Mouse (Mus musculus) neural tube, embryonic 14.5 days (tissue): ENCODE data around the gene Vezt. TPM values are rescaled to one million over a fixed set of nuclear protein-coding genes. Genes with fewer than 3 reads are reported as not detected.

Source experiments
- ATAC-seq: fragments of 200-750 bp; cut with Nextera tagmentation; 2 replicates; pipeline ENCODE4 v1.8.0; 2017; ENCODE audit warnings: low read depth, mild to moderate bottlenecking, moderate TSS enrichment, moderate library complexity
- H3K27ac ChIP-seq: fragments of 300-500 bp; sonication (generic); 2 replicates; pipeline ENCODE4 v1.5.1; 2014; ENCODE audit warnings: low read depth, mild to moderate bottlenecking, control low read depth, low read length, moderate library complexity, mixed read lengths
- H3K27me3 ChIP-seq: fragments of 300-500 bp; sonication (generic); 2 replicates; pipeline ENCODE4 v1.6.1; 2014; ENCODE audit warnings: low read length; ENCODE audit not compliant: control insufficient read depth, insufficient read depth
- H3K36me3 ChIP-seq: fragments of 300-500 bp; sonication (generic); 2 replicates; pipeline ENCODE4 v1.6.1; 2014; ENCODE audit warnings: low read length, mixed read lengths; ENCODE audit not compliant: control insufficient read depth, insufficient read depth
- H3K4me1 ChIP-seq: fragments of 300-500 bp; sonication (generic); 2 replicates; pipeline ENCODE4 v1.6.1; 2014; ENCODE audit warnings: low read length; ENCODE audit not compliant: control insufficient read depth, insufficient read depth
- H3K4me2 ChIP-seq: fragments of 300-500 bp; sonication (generic); 2 replicates; pipeline ENCODE4 v1.6.1; 2014; ENCODE audit warnings: mild to moderate bottlenecking, low read depth, low read length, control low read depth
- H3K4me3 ChIP-seq: fragments of 300-500 bp; sonication (generic); 2 replicates; pipeline ENCODE4 v1.5.1; 2014; ENCODE audit warnings: low read depth, low read length, control low read depth, mixed read lengths
- H3K9ac ChIP-seq: fragments of 300-500 bp; sonication (generic); replicated peaks from 2 replicates; pipeline ENCODE4 v1.6.1; 2014; ENCODE audit warnings: low read depth, mild to moderate bottlenecking, control low read depth, low read length, mixed read lengths
- H3K9me3 ChIP-seq: fragments of 300-500 bp; sonication (generic); 2 replicates; pipeline ENCODE4 v1.6.1; 2016; ENCODE audit warnings: low read length; ENCODE audit not compliant: control insufficient read depth
- WGBS: fragments of 180-500 bp; shearing (Covaris S2); extraction: QIAGEN DNeasy Blood & Tissue Kit; methylation state at CpG from one replicate; pipeline ENCODE4 v1.1.7; 2014; 5-methylcytosine and 5-hydroxymethylcytosine counted together
- polyA plus RNA-seq: library from polyadenylated mRNA; unstranded; fragments of >200 nt; fragmentation: Nextera tagmentation; extraction: Ambion mirVana; gene quantifications from 2 replicates; pipeline ENCODE4 v1.2.1, GENCODE M21; 2014

Gene Vezt
- polyA plus RNA-seq, 1 experiment from 2014 or later, result 60.5 TPM

DNA sequence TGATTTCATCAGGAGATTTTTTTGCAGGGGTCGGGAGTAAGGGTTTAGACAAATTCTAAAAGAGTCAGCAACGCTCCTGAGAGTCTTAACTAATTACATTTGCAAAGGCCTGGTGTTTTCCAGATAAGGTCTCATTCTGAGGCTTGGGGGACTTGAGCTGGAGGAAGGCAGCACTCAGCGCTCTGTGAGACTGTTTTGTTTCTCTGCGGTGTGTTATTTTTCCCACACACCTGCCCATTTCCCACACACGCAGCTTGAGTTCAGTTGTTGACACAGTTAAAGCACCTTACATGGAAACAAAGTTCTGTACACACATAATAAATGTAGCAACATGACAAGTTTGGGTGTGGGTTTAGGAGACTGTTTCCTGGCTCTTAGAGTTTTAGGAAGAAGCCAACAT is 103.6 kb downstream of the Vezt start:
- WGBS, result 86% methylated on average over 5 of the region's 5 CpGs
- H3K4me1 ChIP-seq, result no peaks in the 10 kb centered on the region
- H3K27me3 ChIP-seq, result no peaks in the 10 kb centered on the region
- H3K4me2 ChIP-seq, result no peak overlapping the region
- no peaks in the 10 kb centered on the region; the same call in 1 of the 2 replicates for H3K9me3 ChIP-seq
- H3K9ac ChIP-seq, result no peak overlapping the region
- H3K4me3 ChIP-seq, result no peak overlapping the region
- H3K36me3 ChIP-seq, result no peaks in the 10 kb centered on the region
- no peak overlapping the region for H3K27ac ChIP-seq
- no peak for ATAC-seq

DNA sequence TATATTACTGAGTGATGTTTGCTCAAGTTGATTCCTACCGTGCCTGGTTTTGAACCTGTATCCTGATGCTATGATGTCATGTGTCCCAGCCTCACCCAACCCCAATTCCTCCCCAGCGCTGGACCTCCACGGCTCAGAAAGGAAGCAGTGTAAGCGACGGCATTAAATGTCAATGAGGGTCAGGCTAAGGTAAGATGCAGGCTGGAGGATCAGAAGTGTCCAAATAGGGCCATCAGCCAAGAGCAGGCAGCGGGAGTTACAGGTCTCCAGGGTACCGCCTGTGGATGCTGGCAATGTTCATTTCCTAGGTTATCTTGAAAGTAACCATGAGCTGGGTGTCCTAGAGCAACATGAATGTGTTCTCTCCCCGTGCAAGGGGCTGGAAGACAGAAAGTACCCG is 104.2 kb downstream of the Vezt start:
- Histone ChIP-seq H3K4me2 (no peak overlapping the region), H3K27ac (no peak overlapping the region), H3K4me1 (no peaks in the 10 kb centered on the region), H3K36me3 (no peaks in the 10 kb centered on the region), H3K4me3 (no peak overlapping the region), H3K27me3 (no peaks in the 10 kb centered on the region), H3K9me3 (no peaks in the 10 kb centered on the region; the same call in 1 of the 2 replicates), H3K9ac (no peak overlapping the region)
- WGBS, result 83% methylated on average over 9 of the region's 9 CpGs
- ATAC-seq, result no peak

- no peak for ATAC-seq
- Histone ChIP-seq H3K27me3 (no peaks in the 10 kb centered on the region), H3K4me1 (no peaks in the 10 kb centered on the region), H3K27ac (no peak overlapping the region), H3K4me3 (no peak overlapping the region), H3K9ac (no peak overlapping the region), H3K9me3 (no peaks in the 10 kb centered on the region; the same call in 1 of the 2 replicates), H3K36me3 (no peaks in the 10 kb centered on the region), H3K4me2 (no peak overlapping the region)
- WGBS, result 87% methylated on average over 4 of the region's 4 CpGs
Measured at GRCm38 (mm10) chr10:93930236-93930824, 105.3 kb downstream of the Vezt start.

GRCm38 (mm10) chr10:93924666-93925065 is 111.0 kb downstream of the Vezt start:
- Histone ChIP-seq H3K4me3 (no peak overlapping the region), H3K9ac (no peak overlapping the region), H3K4me2 (no peak overlapping the region), H3K27ac (no peak overlapping the region), H3K9me3 (no peaks in the 10 kb centered on the region; the same call in 1 of the 2 replicates), H3K36me3 (no peaks in the 10 kb centered on the region), H3K27me3 (no peaks in the 10 kb centered on the region), H3K4me1 (no peaks in the 10 kb centered on the region)
- WGBS, result 79% methylated on average over 5 of the region's 5 CpGs
- ATAC-seq, result no peak

DNA sequence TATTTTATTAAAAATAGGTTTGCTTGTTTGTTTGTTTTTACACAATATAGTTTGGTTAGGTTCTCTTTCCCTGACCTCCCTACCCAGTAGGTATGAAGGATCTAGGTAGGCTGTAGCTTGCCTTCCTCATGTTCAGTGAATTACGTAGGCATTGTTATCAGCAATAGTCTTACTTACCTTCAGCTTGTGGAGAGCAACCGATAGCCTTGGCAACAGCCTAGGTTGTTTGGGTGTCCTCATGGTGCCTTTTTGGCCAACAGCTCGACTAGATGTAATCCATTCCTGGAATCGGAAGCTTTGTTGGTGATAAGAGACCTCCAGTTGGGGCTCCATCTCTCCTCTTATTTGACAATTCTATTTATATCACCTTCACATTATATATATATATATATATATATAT is 114.5 kb downstream of the Vezt start:
- Histone ChIP-seq H3K36me3 (no peaks in the 10 kb centered on the region), H3K9ac (no peak overlapping the region), H3K4me1 (no peaks in the 10 kb centered on the region), H3K27ac (no peak overlapping the region), H3K27me3 (no peaks in the 10 kb centered on the region), H3K4me3 (no peak overlapping the region), H3K4me2 (no peak overlapping the region), H3K9me3 (no peaks in the 10 kb centered on the region)
- WGBS, result 96% methylated on average over 4 of the region's 4 CpGs
- no peak for ATAC-seq

DNA sequence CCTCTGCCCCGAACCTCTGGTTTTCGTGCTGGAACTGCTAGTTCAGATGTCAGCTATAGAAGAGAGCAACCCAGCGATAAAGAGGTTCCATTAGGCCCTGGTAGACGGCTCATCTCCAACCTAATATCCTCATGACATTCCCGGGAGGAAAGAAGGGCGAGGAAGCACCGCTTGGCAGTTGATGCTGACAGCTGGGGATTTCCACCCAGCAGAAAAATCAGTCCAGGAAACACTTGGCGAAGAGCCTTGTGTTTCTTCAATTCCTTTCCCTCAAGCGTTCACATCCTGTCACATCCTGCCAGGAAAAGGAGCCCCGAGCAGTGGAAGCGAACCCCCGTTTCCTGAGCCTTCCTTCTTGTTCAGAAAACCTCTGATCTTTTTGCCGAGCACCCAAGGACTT is 116.4 kb downstream of the Vezt start:
- H3K27me3 ChIP-seq, result no peaks in the 10 kb centered on the region
- no peak overlapping the region for H3K9ac ChIP-seq
- no peak for ATAC-seq
- no peak overlapping the region for H3K27ac ChIP-seq
- H3K4me3 ChIP-seq, result no peak overlapping the region
- WGBS, result 69% methylated on average over 13 of the region's 13 CpGs
- H3K36me3 ChIP-seq, result no peaks in the 10 kb centered on the region
- no peaks in the 10 kb centered on the region for H3K4me1 ChIP-seq
- no peaks in the 10 kb centered on the region for H3K9me3 ChIP-seq
- H3K4me2 ChIP-seq, result no peak overlapping the region

- Histone ChIP-seq H3K27me3 (no peaks in the 10 kb centered on the region), H3K27ac (no peak overlapping the region), H3K4me3 (no peak overlapping the region), H3K36me3 (no peaks in the 10 kb centered on the region), H3K9me3 (no peaks in the 10 kb centered on the region), H3K9ac (no peak overlapping the region), H3K4me2 (no peak overlapping the region), H3K4me1 (no peaks in the 10 kb centered on the region)
- ATAC-seq, result no peak
- 58% methylated on average over 6 of the region's 6 CpGs for WGBS
Measured at GRCm38 (mm10) chr10:93918701-93919100, 116.9 kb downstream of the Vezt start.

DNA sequence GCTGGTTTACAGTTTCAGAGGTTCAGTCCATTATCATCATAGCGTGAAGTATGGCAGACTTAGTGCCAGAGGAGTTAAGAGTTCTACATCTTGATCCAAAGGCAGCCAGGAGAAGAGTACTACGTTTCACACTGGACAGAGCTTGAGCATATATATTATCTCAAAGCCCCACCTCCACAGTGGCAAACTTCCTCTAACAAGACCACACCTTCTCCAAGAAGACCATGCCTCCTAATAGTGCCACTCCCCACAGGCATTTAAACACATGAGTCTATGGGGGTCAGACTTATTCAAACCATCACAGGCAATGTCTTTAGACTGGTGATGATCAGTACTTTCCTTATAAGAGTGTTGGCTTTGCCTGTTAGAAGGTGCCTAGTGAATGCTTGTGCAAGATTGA is 117.5 kb downstream of the Vezt start:
- Histone ChIP-seq H3K27me3 (no peaks in the 10 kb centered on the region), H3K9me3 (no peaks in the 10 kb centered on the region), H3K9ac (no peak overlapping the region), H3K4me1 (no peaks in the 10 kb centered on the region), H3K4me2 (no peak overlapping the region), H3K27ac (no peak overlapping the region), H3K36me3 (no peaks in the 10 kb centered on the region), H3K4me3 (no peak overlapping the region)
- 80% methylated on average over 2 of the region's 2 CpGs for WGBS
- ATAC-seq, result no peak

DNA sequence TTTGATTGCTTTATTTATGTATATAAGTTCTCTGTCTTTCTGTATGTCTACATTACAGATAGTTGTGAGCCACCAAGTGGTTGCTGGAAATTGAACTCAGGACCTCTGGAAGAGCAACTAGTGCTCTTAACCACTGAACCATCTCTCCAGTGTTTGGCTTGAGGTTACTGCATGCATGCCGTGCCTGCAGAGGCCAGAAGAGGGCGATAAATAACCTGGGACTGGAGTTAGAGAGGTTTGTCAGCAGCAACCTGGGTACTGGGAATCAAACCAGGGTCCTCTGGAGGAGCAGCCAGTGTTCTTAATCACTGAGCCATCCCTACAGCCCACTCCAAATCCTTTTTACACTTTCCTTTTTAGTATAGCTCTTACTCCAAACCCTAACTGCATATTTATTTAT is 118.8 kb downstream of the Vezt start:
- no peak overlapping the region for H3K27ac ChIP-seq
- 91% methylated on average over 2 of the region's 2 CpGs for WGBS
- no peaks in the 10 kb centered on the region for H3K36me3 ChIP-seq
- no peaks in the 10 kb centered on the region for H3K4me1 ChIP-seq
- no peaks in the 10 kb centered on the region for H3K9me3 ChIP-seq
- no peak overlapping the region for H3K4me2 ChIP-seq
- ATAC-seq, result no peak
- no peak overlapping the region for H3K4me3 ChIP-seq
- H3K27me3 ChIP-seq, result no peaks in the 10 kb centered on the region
- H3K9ac ChIP-seq, result no peak overlapping the region
